ENCODE assay signal across 21 mouse cellular contexts in genomic region chr16:21687406-21687805, GRCm38 (mm10). TPM values are rescaled to one million over a fixed set of nuclear protein-coding genes. Genes with fewer than 3 reads are reported as not detected.
DNase-seq lines count a peak whose midpoint lies in the region; ATAC-seq and TF ChIP-seq lines count a peak whose summit lies in the region.
"Had no signal": no experiment of that assay in that cellular context is flagged by ENCODE, and none has a peak within 500 bp of the region (broad histone marks: within the 10 kb centered on the region; RNA-seq: fewer than 3 reads in every experiment).

No protein-coding gene starts in this region.

- ATAC-seq in heart, embryonic 12.5 days (ENCODE audit: insufficient number of reproducible peaks, low FRiP score): no peak
- no peak for ATAC-seq in heart, embryonic 11.5 days (replicated peaks; ENCODE audit: insufficient number of reproducible peaks, low FRiP score, low TSS enrichment)
- ATAC-seq in heart, embryonic 16.5 days (replicated peaks; ENCODE audit: extremely low read depth, insufficient read depth, low FRiP score): no peak
- ATAC-seq: CD4-positive, CD25-positive, alpha-beta regulatory T cell, adult 4 months; forebrain, embryonic 13.5 days; forebrain, postnatal 0 days; intestine, embryonic 16.5 days had no signal

- no peak overlapping the region for H3K9ac ChIP-seq in heart, embryonic 12.5 days
- H3K9ac ChIP-seq in heart, embryonic 11.5 days (ENCODE audit: low read depth, low read length): no peak overlapping the region
- H3K9ac ChIP-seq in heart, embryonic 16.5 days (ENCODE audit: low read length): no peak overlapping the region
- H3K9ac ChIP-seq: forebrain, embryonic 13.5 days; forebrain, postnatal 0 days; hindbrain, embryonic 15.5 days had no signal

- H3K9me3 ChIP-seq in heart, embryonic 12.5 days (replicated peaks): peaks cover 5% of the 10 kb centered on the region; the same call in 1 of the 2 replicates
- H3K9me3 ChIP-seq in heart, embryonic 11.5 days (replicated peaks; ENCODE audit: control insufficient read depth, low read length): no peaks in the 10 kb centered on the region; the same call in 1 of the 2 replicates
- 0 out of 2 replicates have a peak, but pooled peaks cover 3% of the 10 kb centered on the region for H3K9me3 ChIP-seq in heart, embryonic 16.5 days (replicated peaks; ENCODE audit: control insufficient read depth, low read length)
- H3K9me3 ChIP-seq: embryonic facial prominence, embryonic 10.5 days; G1E; hindbrain, embryonic 15.5 days had no signal

- peaks cover 11% of the 10 kb centered on the region for H3K36me3 ChIP-seq in heart, embryonic 12.5 days
- no peaks in the 10 kb centered on the region; the same call in 1 of the 2 replicates for H3K36me3 ChIP-seq in heart, embryonic 11.5 days (ENCODE audit: control insufficient read depth, insufficient read depth, low read length)
- H3K36me3 ChIP-seq in heart, embryonic 16.5 days (ENCODE audit: control insufficient read depth, insufficient read depth): 0 out of 2 replicates have a peak, but pooled peaks cover 3% of the 10 kb centered on the region
- H3K36me3 ChIP-seq in myocyte (ENCODE audit: control insufficient read depth, insufficient read depth): no peaks in the 10 kb centered on the region
- H3K36me3 ChIP-seq: G1E had no signal

- H3ac ChIP-seq in myocyte (ENCODE audit: control insufficient read depth, insufficient read length): no peak overlapping the region

- peak overlapping the region; percentile 30 for H3K27ac ChIP-seq in heart, embryonic 12.5 days (ENCODE audit: poor library complexity, severe bottlenecking)
- H3K27ac ChIP-seq in heart, embryonic 11.5 days (ENCODE audit: low read depth, low read length): no peak overlapping the region
- H3K27ac ChIP-seq in heart, embryonic 16.5 days (ENCODE audit: low read length): peak overlapping the region; percentile 18; the same call in 1 of the 2 replicates
- H3K27ac ChIP-seq in cerebellum, adult 2 months (ENCODE audit: insufficient read depth, low read length): no peak overlapping the region
- H3K27ac ChIP-seq: embryonic facial prominence, embryonic 10.5 days; forebrain, embryonic 13.5 days; hindbrain, embryonic 15.5 days had no signal

- no peak for TF ChIP-seq CTCF in cerebellum, adult 2 months (IDR thresholded peaks at IDR 0.05; ENCODE audit: borderline replicate concordance, insufficient read depth, low read depth, low read length)

- 41% methylated on average over 5 of the region's 5 CpGs for WGBS in heart, embryonic 12.5 days
- 48% methylated on average over 5 of the region's 5 CpGs for WGBS in heart, embryonic 11.5 days (ENCODE audit: insufficient replicate concordance)
- 46% methylated on average over 5 of the region's 5 CpGs for WGBS in heart, embryonic 16.5 days
- 87% methylated on average over 5 of the region's 5 CpGs for WGBS in cerebellum, adult 2 months

- no peaks in the 10 kb centered on the region for H3K79me2 ChIP-seq in myocyte (ENCODE audit: control insufficient read depth, insufficient read depth)

- H3K4me3 ChIP-seq in heart, embryonic 12.5 days: no peak overlapping the region
- H3K4me3 ChIP-seq in heart, embryonic 11.5 days (ENCODE audit: low read depth, low read length): no peak overlapping the region
- H3K4me3 ChIP-seq in heart, embryonic 16.5 days (ENCODE audit: low read length): no peak overlapping the region
- no peak overlapping the region for H3K4me3 ChIP-seq in myocyte
- no peak overlapping the region for H3K4me3 ChIP-seq in cerebellum, adult 2 months (replicated peaks; ENCODE audit: insufficient read depth, low read depth, low read length)
- H3K4me3 ChIP-seq: embryonic facial prominence, embryonic 10.5 days; forebrain, embryonic 13.5 days; hindbrain, embryonic 15.5 days had no signal

- TF ChIP-seq POLR2A in myocyte (IDR thresholded peaks at IDR 0.05; ENCODE audit: insufficient read length, low read depth): no peak
- no peak for TF ChIP-seq POLR2A in cerebellum, adult 2 months (IDR thresholded peaks at IDR 0.05; ENCODE audit: borderline replicate concordance, insufficient read depth, low read length)

- H3K4me1 ChIP-seq in heart, embryonic 12.5 days (replicated peaks): peaks cover 43% of the 10 kb centered on the region
- H3K4me1 ChIP-seq in heart, embryonic 11.5 days (ENCODE audit: control insufficient read depth, insufficient read depth, low read length): peaks cover 9% of the 10 kb centered on the region
- peaks cover 35% of the 10 kb centered on the region for H3K4me1 ChIP-seq in heart, embryonic 16.5 days (ENCODE audit: control insufficient read depth, insufficient read depth, low read length)
- H3K4me1 ChIP-seq in cerebellum, adult 2 months (ENCODE audit: control insufficient read depth, insufficient read depth, low read length): peaks cover 10% of the 10 kb centered on the region
- H3K4me1 ChIP-seq: embryonic facial prominence, embryonic 10.5 days had no signal

- H3K27me3 ChIP-seq in heart, embryonic 12.5 days (replicated peaks): no peaks in the 10 kb centered on the region
- H3K27me3 ChIP-seq in heart, embryonic 11.5 days (ENCODE audit: control insufficient read depth, insufficient read depth, low read length): no peaks in the 10 kb centered on the region
- no peaks in the 10 kb centered on the region for H3K27me3 ChIP-seq in heart, embryonic 16.5 days (ENCODE audit: control insufficient read depth, insufficient read depth, low read length)
- H3K27me3 ChIP-seq in myocyte (ENCODE audit: control insufficient read depth, insufficient read depth, insufficient read length): no peaks in the 10 kb centered on the region
- H3K27me3 ChIP-seq in cerebellum, adult 2 months (ENCODE audit: control insufficient read depth, insufficient read depth, low read length): no peaks in the 10 kb centered on the region
- H3K27me3 ChIP-seq: forebrain, embryonic 13.5 days; hindbrain, embryonic 15.5 days had no signal

- H3K4me2 ChIP-seq in heart, embryonic 12.5 days: no peak overlapping the region
- no peak overlapping the region for H3K4me2 ChIP-seq in heart, embryonic 11.5 days
- H3K4me2 ChIP-seq in heart, embryonic 16.5 days (ENCODE audit: low read depth, low read length): no peak overlapping the region
- H3K4me2 ChIP-seq in myocyte (ENCODE audit: low read depth): peak overlapping the region; percentile 2
- H3K4me2 ChIP-seq: forebrain, embryonic 13.5 days; hindbrain, embryonic 15.5 days had no signal

- no peak for DNase-seq in heart, postnatal 4 days
- DNase-seq in NIH3T3 (ENCODE audit: low read depth): peak; percentile 54
- no peak for DNase-seq in cerebellum, adult 2 months
- DNase-seq: adrenal gland, postnatal 14 days; B cell, adult 2 months; cerebellum, adult 18-20 months; cerebellum, postnatal 10 days; forebrain, postnatal 0 days; gastrocnemius, postnatal 14 days; heart, postnatal 10 days; kidney, adult 8-10 months had no signal

TF ChIP-seq in myocyte, 11 proteins besides CTCF, POLR2A, EP300 and RAD21:
- TF ChIP-seq TCF12 (IDR thresholded peaks at IDR 0.05; ENCODE audit: insufficient read depth, poor library complexity, severe bottlenecking): no peak
- no peak for TF ChIP-seq TCF3 (IDR thresholded peaks at IDR 0.05; ENCODE audit: insufficient read length, low read depth)

RNA-seq across cellular contexts. Expression of gene 2510009E07Rik, which starts 7.1 kb away (rescaled TPM):
- polyA plus RNA-seq in heart, embryonic 12.5 days (2016; fragmentation: Nextera tagmentation; extraction: Ambion mirVana): 26.7 and 26.8 TPM in 2 replicates
- polyA plus RNA-seq in heart, embryonic 11.5 days (2014; fragmentation: Nextera tagmentation; extraction: Ambion mirVana): 15.7 and 19.7 TPM in 2 replicates
- 24.5 TPM in 2 replicates for polyA plus RNA-seq in heart, embryonic 16.5 days (2015; fragmentation: Nextera tagmentation; extraction: Ambion mirVana)
- 10 to 100 TPM; 44.7 to 45.0 TPM for total RNA-seq in heart, postnatal 4 days (2021)
- polyA plus RNA-seq in myocyte (2012; fragmentation: generic; extraction: Trizol): 4.4 TPM
- polyA plus RNA-seq in cerebellum, adult 2 months (2012; rRNA removed): 25.9 and 28.1 TPM in 2 replicates
- polyA plus RNA-seq: G1E had no signal

Comparison
In these comparisons a context has a peak if more than half of its experiments do, and no peak if none do; other contexts are left out.
1. H3K27ac ChIP-seq: peak in heart, embryonic 12.5 days (single experiment) and heart, embryonic 16.5 days (single experiment); none in heart, embryonic 11.5 days (single experiment) and cerebellum, adult 2 months (single experiment).